Mouse (Mus musculus): ENCODE measurements around the gene Ube2d1. TPM values are rescaled to one million over a fixed set of nuclear protein-coding genes. Genes with fewer than 3 reads are reported as not detected.

Gene Ube2d1
- 154 and 186 TPM in 2 replicates for polyA plus RNA-seq (2015; fragmentation: Nextera tagmentation; extraction: Ambion mirVana)

DNA sequence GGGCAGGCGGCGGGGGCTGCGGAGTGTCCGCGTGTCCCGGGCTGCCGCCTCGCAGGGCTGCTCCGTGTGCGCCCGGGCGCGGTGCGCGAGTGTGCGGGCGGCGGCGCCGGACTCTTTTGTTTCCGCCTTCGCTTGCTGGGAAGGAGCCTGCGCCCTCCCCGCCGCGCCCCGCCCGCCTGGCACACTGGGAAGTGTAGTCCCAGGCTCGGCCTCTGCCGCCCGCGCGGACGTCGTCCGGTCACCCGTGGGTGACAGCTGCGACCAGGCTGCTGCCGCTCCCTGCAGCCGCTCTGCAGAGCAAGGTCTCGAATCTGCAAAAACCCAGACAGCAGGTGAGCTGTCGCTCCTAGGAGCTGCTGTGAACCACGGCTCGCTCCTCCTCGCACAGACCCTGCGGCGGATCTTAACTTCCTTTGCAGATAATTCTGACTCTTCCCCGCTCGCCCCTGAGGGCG lies at the start of gene Ube2d1:
Ube2d1 (minus strand) TSS at position 137 of the 455 bp plus-strand sequence.
- under 1% methylated on average over 50 of the region's 50 CpGs for WGBS
- Histone ChIP-seq H3K4me1 (replicated peaks) (peaks cover 41% of the 10 kb centered on the region), H3K27me3 (no peaks in the 10 kb centered on the region), H3K36me3 (no peaks in the 10 kb centered on the region), H3K4me3 (peak within 1 kb of the TSS; percentile 90), H3K4me2 (peak within 1 kb of the TSS; percentile 57), H3K27ac (replicated peaks) (peak within 1 kb of the TSS; percentile 87), H3K9ac (peak within 1 kb of the TSS; percentile 97), H3K9me3 (no peaks in the 10 kb centered on the region)
- peak; percentile 96 for ATAC-seq (ENCODE audit: low FRiP score, low read depth)

DNA sequence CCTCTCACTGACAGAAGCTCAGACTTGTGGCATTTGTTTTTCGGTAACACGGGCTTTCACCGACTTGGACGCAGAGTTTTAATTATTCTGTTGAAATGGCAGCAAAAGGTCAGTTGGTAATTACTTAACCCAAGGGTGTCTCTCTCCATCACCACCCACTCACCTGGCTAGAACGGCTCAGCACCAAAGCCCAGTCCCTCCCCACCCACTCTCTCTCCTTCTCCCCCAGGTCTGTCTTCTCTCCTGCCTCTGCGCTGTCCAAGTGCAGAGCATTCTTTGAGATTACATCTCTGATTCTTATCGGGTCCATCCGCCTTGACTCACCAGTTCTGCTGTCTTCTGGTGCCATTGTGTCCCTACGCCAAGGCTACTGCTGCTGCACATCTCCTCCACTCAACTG lies 47.8 kb upstream of the Ube2d1 start:
- ATAC-seq (ENCODE audit: low FRiP score, low read depth), result no peak
- H3K27me3 ChIP-seq, result no peaks in the 10 kb centered on the region
- WGBS, result 94% methylated on average over 9 of the region's 9 CpGs
- no peak overlapping the region for H3K27ac ChIP-seq (replicated peaks)
- H3K4me2 ChIP-seq, result no peak overlapping the region
- no peaks in the 10 kb centered on the region for H3K9me3 ChIP-seq
- peaks cover 37% of the 10 kb centered on the region for H3K36me3 ChIP-seq
- no peak overlapping the region for H3K9ac ChIP-seq
- H3K4me3 ChIP-seq, result no peak overlapping the region
- H3K4me1 ChIP-seq (replicated peaks), result no peaks in the 10 kb centered on the region

DNA sequence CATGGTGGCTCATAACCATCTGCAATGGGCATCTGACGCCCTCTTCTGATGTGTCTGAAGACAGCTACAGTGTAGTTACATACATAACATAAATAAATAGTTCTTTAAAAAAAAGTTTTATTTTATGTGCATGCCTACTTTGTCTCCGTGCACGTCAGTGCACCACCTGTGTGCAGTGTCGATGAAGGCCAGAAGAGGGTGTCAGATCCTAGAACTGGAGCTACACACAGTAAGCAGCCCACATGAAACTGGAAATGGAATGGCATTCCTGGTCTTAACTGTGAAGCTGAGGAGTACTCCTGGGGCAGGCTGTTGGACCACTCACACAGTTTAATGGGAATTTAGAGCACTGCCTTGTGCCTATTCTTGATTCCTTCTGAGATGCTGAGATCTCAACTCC lies 47.3 kb upstream of the Ube2d1 start:
- ATAC-seq (ENCODE audit: low FRiP score, low read depth), result no peak
- Histone ChIP-seq H3K36me3 (peaks cover 37% of the 10 kb centered on the region), H3K27ac (replicated peaks) (no peak overlapping the region), H3K4me2 (no peak overlapping the region), H3K4me1 (replicated peaks) (no peaks in the 10 kb centered on the region), H3K9me3 (no peaks in the 10 kb centered on the region), H3K27me3 (no peaks in the 10 kb centered on the region), H3K4me3 (no peak overlapping the region), H3K9ac (no peak overlapping the region)
- 91% methylated on average over 4 of the region's 4 CpGs for WGBS

DNA sequence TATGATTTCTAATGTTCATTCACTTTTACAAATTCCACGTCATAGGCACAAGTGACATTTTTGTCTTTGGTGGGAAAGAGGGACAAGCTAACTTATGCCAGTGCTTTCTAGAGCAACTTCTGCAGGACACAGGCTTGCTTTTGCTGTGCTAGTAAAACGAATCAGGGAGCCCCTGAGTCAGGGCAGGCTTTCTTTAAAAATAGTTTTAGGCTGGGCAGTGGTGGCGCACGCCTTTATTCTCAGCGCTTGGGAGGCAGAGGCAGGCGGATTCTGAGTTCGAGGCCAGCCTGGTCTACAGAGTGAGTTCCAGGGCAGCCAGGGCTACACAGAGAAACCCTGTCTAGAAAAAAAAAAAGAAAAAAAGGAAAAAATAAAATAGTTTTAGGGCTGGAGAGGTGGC lies 46.8 kb upstream of the Ube2d1 start:
- no peak for ATAC-seq (ENCODE audit: low FRiP score, low read depth)
- WGBS, result 95% methylated on average over 7 of the region's 7 CpGs
- Histone ChIP-seq H3K4me1 (replicated peaks) (no peaks in the 10 kb centered on the region), H3K36me3 (peaks cover 37% of the 10 kb centered on the region), H3K9ac (no peak overlapping the region), H3K4me2 (no peak overlapping the region), H3K9me3 (no peaks in the 10 kb centered on the region), H3K27me3 (no peaks in the 10 kb centered on the region), H3K27ac (replicated peaks) (no peak overlapping the region), H3K4me3 (no peak overlapping the region)

DNA sequence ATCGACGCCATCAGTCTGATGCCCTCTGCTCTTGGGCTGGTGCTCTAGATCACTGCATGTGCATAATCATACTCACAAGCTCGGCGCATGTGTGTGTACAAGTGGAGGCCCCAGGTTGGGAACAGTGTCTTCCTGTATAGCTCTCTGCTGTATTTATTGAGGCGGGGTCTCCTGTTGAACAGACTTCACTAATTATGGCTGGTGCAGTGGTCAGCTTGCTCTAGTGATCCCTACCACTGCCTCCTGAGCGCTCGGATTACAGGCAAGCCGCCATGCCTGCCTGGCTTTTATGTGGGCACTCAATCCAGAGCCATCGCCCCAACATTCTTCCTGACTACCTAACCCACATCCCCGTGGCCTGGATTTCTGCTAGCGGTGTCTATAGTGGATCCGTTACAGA lies 45.0 kb upstream of the Ube2d1 start:
- H3K9me3 ChIP-seq, result no peaks in the 10 kb centered on the region
- no peak overlapping the region for H3K4me3 ChIP-seq
- H3K9ac ChIP-seq, result no peak overlapping the region
- no peak overlapping the region for H3K27ac ChIP-seq (replicated peaks)
- H3K36me3 ChIP-seq, result peaks cover 24% of the 10 kb centered on the region
- no peak for ATAC-seq (ENCODE audit: low FRiP score, low read depth)
- no peaks in the 10 kb centered on the region for H3K27me3 ChIP-seq
- no peak overlapping the region for H3K4me2 ChIP-seq
- no peaks in the 10 kb centered on the region for H3K4me1 ChIP-seq (replicated peaks)
- 97% methylated on average over 12 of the region's 12 CpGs for WGBS

DNA sequence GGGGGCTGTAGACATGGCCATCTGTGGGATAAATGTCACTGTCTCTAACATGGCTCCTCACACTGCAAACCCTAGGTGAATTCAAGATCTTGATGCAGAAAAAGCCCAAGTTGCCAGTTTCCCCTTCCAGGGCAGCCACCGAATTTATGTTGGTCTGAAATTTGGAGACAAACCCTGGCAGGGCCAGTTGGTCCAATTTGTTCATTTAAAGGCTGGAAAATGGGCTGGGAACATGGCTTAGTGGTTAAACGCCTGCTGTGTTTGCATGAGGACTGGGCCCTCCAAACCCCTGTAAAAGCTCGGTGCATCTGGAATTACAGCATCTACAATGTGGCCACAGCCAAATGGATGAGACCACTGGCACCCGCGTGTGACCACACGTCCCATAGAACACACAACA lies 44.2 kb upstream of the Ube2d1 start:
- Histone ChIP-seq H3K4me3 (no peak overlapping the region), H3K9me3 (no peaks in the 10 kb centered on the region), H3K4me1 (replicated peaks) (no peaks in the 10 kb centered on the region), H3K9ac (no peak overlapping the region), H3K36me3 (peaks cover 22% of the 10 kb centered on the region), H3K27ac (replicated peaks) (no peak overlapping the region), H3K4me2 (no peak overlapping the region), H3K27me3 (no peaks in the 10 kb centered on the region)
- WGBS, result 92% methylated on average over 6 of the region's 6 CpGs
- ATAC-seq (ENCODE audit: low FRiP score, low read depth), result no peak

DNA sequence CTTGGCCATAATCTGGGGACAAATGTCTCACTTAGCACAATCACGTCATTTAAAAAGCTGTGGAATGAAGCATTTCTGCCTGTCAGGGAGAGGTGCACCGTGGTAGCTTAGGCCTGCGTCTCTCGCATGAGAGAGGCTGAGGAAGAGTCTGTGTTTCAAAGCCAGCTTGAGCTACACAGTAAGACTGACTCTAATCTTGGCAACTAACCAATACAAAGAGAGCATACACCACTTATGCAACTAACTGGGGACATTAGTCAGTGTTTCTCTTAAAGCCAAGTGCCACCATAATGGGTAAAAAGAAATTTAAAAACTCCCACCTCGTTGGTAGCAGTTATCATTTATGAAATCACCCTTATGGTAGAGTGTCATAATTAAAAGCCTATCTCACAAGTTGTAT lies 43.8 kb upstream of the Ube2d1 start:
- Histone ChIP-seq H3K27ac (replicated peaks) (no peak overlapping the region), H3K4me2 (no peak overlapping the region), H3K36me3 (peaks cover 22% of the 10 kb centered on the region), H3K4me1 (replicated peaks) (no peaks in the 10 kb centered on the region), H3K9ac (no peak overlapping the region), H3K4me3 (no peak overlapping the region), H3K9me3 (no peaks in the 10 kb centered on the region), H3K27me3 (no peaks in the 10 kb centered on the region)
- 93% methylated on average over 5 of the region's 5 CpGs for WGBS
- no peak for ATAC-seq (ENCODE audit: low FRiP score, low read depth)

DNA sequence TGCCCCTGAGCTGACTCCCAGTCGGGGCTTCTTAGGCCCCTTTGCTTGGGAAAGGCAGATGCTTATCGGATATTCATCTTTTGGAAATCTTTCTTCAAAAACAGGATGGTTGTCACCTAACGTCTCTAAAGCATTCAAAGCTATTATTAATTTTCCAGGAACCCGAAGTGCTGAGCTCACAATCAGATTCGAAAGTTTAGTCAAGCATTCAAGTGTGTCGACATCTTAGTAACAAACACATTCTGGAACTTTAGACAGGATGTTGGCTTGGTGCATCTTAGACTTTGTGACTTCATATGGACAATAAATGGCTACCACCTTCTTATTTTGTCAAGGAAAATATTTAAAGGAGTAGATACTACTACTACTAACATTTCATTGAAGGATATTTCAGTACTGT lies 43.3 kb upstream of the Ube2d1 start:
- H3K9ac ChIP-seq, result no peak overlapping the region
- 88% methylated on average over 6 of the region's 6 CpGs for WGBS
- H3K4me2 ChIP-seq, result no peak overlapping the region
- no peak for ATAC-seq (ENCODE audit: low FRiP score, low read depth)
- no peaks in the 10 kb centered on the region for H3K27me3 ChIP-seq
- no peak overlapping the region for H3K27ac ChIP-seq (replicated peaks)
- H3K36me3 ChIP-seq, result peaks cover 22% of the 10 kb centered on the region
- H3K4me1 ChIP-seq (replicated peaks), result no peaks in the 10 kb centered on the region
- H3K9me3 ChIP-seq, result no peaks in the 10 kb centered on the region
- no peak overlapping the region for H3K4me3 ChIP-seq

DNA sequence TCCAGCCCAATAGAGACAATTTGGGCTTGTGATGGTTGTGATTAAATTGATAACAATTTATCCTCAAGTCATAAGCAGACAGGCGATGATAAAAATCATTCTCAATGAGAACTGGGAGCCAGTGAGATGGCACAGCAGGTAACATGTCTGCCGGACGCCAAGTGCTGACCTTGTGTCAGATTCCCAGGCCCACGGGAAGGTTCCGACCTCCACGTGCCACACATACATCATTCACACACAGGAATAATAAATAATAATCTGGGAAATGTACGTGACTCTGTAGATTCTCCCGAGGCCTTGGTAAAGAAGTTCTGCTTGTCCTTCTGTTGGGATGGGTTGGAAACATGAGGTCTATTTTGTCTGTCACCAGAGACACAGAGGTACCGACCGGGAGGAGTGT lies 42.3 kb upstream of the Ube2d1 start:
- Histone ChIP-seq H3K4me2 (no peak overlapping the region), H3K9ac (no peak overlapping the region), H3K36me3 (peaks cover 22% of the 10 kb centered on the region), H3K9me3 (no peaks in the 10 kb centered on the region), H3K27me3 (no peaks in the 10 kb centered on the region), H3K4me1 (replicated peaks) (no peaks in the 10 kb centered on the region), H3K4me3 (no peak overlapping the region), H3K27ac (replicated peaks) (no peak overlapping the region)
- WGBS, result 77% methylated on average over 10 of the region's 10 CpGs
- ATAC-seq (ENCODE audit: low FRiP score, low read depth), result no peak

DNA sequence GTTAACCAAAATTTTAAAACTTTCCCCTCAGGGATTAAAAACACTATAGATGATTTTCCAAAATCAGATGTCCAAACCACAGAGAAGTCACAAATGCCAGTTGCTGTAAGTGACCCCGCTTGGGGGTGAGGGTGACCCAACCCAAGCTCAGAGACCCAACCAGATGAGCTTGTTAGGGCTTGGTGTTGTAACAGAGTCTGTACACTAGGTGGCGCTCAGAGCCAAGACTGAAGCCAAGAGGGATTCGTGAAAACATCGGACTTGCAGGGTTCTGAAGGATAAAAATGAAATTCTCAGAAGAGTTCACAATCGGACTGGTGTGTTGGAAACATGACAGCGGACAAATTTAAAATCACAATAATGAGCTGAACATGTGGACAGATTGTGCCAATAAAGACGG lies 41.7 kb upstream of the Ube2d1 start:
- no peaks in the 10 kb centered on the region for H3K9me3 ChIP-seq
- H3K4me3 ChIP-seq, result no peak overlapping the region
- H3K9ac ChIP-seq, result no peak overlapping the region
- no peak overlapping the region for H3K4me2 ChIP-seq
- no peaks in the 10 kb centered on the region for H3K4me1 ChIP-seq (replicated peaks)
- H3K36me3 ChIP-seq, result peaks cover 22% of the 10 kb centered on the region
- 0 out of 2 replicates have a peak, but pooled peaks have one; percentile 23 for ATAC-seq (ENCODE audit: low FRiP score, low read depth)
- 16% methylated on average over 7 of the region's 7 CpGs for WGBS
- no peak overlapping the region for H3K27ac ChIP-seq (replicated peaks)
- no peaks in the 10 kb centered on the region for H3K27me3 ChIP-seq

DNA sequence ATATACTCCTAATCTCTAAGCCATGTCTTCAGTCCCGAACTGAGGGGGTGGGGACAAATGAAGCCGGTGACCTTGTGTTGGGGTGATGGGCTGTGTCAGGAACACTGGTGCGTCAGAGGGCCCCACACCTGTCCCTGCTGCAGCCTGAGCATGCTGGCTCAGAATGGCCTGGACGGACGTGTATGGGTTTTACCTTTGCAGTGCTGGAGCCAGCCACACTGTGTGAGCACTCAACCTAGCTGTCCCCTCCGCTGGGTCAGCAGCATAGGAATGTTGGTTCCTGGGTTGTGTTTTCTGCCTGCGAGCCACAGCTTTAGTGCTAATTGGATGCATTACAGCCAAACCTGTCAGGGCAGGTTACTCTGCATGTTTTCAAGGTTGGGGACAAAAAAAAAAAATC lies 41.1 kb upstream of the Ube2d1 start:
- Histone ChIP-seq H3K4me2 (no peak overlapping the region), H3K9me3 (no peaks in the 10 kb centered on the region), H3K36me3 (peaks cover 22% of the 10 kb centered on the region), H3K9ac (no peak overlapping the region), H3K27ac (replicated peaks) (no peak overlapping the region), H3K4me3 (no peak overlapping the region), H3K27me3 (no peaks in the 10 kb centered on the region), H3K4me1 (replicated peaks) (no peaks in the 10 kb centered on the region)
- ATAC-seq (ENCODE audit: low FRiP score, low read depth), result no peak
- 80% methylated on average over 7 of the region's 7 CpGs for WGBS

DNA sequence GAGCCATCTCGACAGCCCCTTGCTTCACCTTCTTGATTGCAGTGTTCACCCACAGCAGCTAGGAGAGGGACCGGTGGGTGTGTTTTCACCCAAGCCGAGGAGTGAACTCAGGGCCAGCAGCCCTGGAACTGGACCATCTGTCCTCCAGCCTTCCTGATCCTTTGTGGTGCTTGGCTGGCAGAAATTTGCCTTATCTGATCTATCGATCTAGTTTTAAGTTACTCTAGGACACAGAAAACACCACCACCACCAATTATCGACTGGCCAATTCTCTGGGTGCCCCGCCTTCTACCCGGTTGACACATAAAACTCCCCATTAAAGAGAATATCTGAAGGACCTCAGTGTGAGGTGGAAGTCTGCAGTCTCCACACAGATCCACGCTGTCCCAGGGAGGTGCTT lies 38.6 kb upstream of the Ube2d1 start:
- no peak overlapping the region for H3K9ac ChIP-seq
- no peak overlapping the region for H3K4me3 ChIP-seq
- no peaks in the 10 kb centered on the region for H3K27me3 ChIP-seq
- no peaks in the 10 kb centered on the region for H3K36me3 ChIP-seq
- WGBS, result 86% methylated on average over 8 of the region's 8 CpGs
- no peak overlapping the region for H3K4me2 ChIP-seq
- H3K9me3 ChIP-seq, result no peaks in the 10 kb centered on the region
- no peak overlapping the region for H3K27ac ChIP-seq (replicated peaks)
- H3K4me1 ChIP-seq (replicated peaks), result no peaks in the 10 kb centered on the region
- no peak for ATAC-seq (ENCODE audit: low FRiP score, low read depth)

DNA sequence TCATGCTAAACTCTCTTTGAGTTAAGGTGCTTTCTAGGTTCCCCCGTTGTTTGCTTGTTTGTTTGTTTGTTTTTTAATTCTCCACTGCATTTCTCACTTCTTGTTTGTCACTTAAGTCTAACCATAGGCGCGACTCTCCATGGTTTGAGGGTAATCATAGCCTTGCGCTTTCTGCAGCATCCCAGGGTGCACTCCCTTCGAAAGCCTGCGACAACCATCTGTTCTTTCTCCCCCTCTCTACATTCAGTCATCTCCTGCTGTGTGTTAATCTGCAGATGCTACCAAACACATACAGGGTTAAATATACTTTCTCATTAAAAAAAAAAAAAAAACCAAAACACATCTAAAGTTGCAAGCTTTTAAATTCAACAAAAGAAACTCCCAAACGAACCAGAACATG lies 31.4 kb upstream of the Ube2d1 start:
- Histone ChIP-seq H3K4me1 (replicated peaks) (no peaks in the 10 kb centered on the region), H3K36me3 (no peaks in the 10 kb centered on the region), H3K9ac (no peak overlapping the region), H3K27me3 (no peaks in the 10 kb centered on the region), H3K9me3 (no peaks in the 10 kb centered on the region), H3K27ac (replicated peaks) (no peak overlapping the region), H3K4me3 (no peak overlapping the region), H3K4me2 (no peak overlapping the region)
- WGBS, result 62% methylated on average over 7 of the region's 7 CpGs
- no peak for ATAC-seq (ENCODE audit: low FRiP score, low read depth)
